Mouse (Mus musculus) thymus, adult 2 months (tissue): ENCODE data around the gene Gna15.

Experiments
- CTCF ChIP-seq: fragments of 200-500 bp; IDR thresholded peaks from 2 replicates; pipeline ENCODE4 v1.5.1; 2012; ENCODE audit warnings: mild to moderate bottlenecking, control low read depth, low read length, moderate library complexity, borderline replicate concordance; ENCODE audit not compliant: control insufficient read depth, poor library complexity, insufficient read depth; ENCODE audit errors: extremely low read depth
- POLR2A ChIP-seq: fragments of 200-500 bp; IDR thresholded peaks from 2 replicates; pipeline ENCODE4 v1.6.1; 2012; ENCODE audit warnings: mild to moderate bottlenecking, low read length, control low read depth, moderate library complexity; ENCODE audit not compliant: control insufficient read depth, poor library complexity, insufficient read depth; ENCODE audit errors: extremely low read depth

DNA sequence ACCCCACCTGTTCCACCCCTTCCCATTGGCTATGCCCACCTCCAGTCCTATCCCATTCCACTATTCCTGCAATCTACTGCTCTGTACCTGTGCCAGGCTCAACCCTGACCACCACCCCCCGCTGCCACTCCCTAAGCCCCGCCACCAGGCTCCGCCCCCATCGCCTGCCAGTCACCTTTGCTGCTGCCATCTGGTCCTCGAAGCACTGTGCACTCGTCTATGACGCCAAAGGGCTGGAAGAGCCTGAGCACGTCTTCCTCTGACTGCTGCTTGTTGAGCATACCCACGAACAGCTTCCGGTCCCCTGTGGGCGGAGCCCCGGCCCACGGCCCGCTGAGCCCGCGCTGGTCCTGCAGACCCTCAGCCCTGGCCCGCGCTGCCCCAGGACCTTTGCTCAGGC, 53.6 kb downstream of the Gna15 start:
- TF ChIP-seq CTCF (no peak), POLR2A (no peak)
